Mouse (Mus musculus): ENCODE results near the gene Cntnap2.
"Not testable (repeated sequence)": the region's sequence is repeated elsewhere in the genome, so short reads cannot be mapped to it uniquely, and the experiment has no call there.

Cntnap2 gene

GRCm38 (mm10) chr6:46197298-46197697 is 1138.1 kb downstream of the Cntnap2 start:
- ATAC-seq (ENCODE audit: insufficient number of reproducible peaks, low FRiP score, low TSS enrichment): no peak

- ATAC-seq (ENCODE audit: insufficient number of reproducible peaks, low FRiP score, low TSS enrichment): no peak
Observed at GRCm38 (mm10) chr6:46201828-46202227, 1142.7 kb downstream of the Cntnap2 start.

DNA sequence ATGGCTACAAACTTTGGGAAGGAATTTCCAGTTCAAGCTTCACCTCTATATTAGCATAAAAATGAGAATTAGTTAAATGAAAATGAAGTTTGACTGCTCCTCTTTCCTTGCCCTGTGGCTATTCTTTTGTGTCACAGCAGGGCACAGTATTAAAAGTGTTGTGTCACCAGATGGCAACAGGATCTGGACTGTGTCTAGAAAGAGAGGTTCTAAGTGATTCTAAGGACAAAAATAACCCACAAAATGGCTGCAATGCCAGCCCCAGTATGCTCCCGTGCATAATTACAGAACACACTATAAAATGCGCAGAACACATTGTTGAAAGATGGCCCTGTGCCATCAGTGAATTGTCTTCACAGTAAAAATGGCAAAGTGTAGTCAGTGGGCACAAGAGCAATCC is 1146.4 kb downstream of the Cntnap2 start:
- peak; percentile 90 for ATAC-seq (ENCODE audit: insufficient number of reproducible peaks, low FRiP score, low TSS enrichment)

DNA sequence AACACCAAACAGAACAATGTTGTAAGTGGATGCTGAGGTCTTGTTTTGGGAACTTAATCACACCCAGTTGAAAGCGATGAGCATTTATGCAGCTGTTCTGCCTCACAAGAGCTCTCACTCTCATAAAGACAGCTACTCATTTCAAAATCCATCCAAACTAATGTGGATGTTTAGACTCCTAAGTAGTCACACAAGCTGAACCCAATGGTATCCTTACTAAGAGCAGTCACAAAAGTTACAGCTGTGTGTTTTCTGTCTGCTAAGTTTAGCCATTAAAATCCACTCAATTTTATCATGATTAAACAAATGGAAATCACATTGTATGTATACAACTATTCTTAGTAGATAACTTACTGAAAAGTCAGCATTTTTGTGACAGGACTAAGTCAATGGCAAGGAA is 1173.7 kb downstream of the Cntnap2 start:
- ATAC-seq (ENCODE audit: insufficient number of reproducible peaks, low FRiP score, low TSS enrichment): no peak

GRCm38 (mm10) chr6:46240349-46240748 is 1181.2 kb downstream of the Cntnap2 start:
- no peak for ATAC-seq (ENCODE audit: insufficient number of reproducible peaks, low FRiP score, low TSS enrichment)

DNA sequence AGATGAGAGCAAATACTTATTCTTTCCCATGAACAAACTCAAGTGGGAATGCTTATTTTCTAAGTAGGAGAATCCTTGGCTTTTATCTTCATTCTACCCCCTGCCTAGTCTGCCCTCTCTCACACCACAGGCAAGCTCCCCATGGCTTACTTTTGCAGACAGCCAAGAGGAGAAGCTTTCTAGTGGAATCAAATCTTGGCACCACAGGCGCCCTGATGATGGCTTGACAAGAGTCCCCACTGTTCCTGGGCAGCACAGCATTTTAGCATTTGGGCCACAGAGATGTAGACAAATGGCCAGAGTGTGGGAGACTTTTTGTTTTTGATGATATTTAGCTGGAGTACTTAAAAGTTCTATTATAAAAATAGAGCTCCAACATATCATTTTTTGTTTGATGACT is 1204.0 kb downstream of the Cntnap2 start:
- peak; percentile 93 for ATAC-seq (ENCODE audit: insufficient number of reproducible peaks, low FRiP score, low TSS enrichment)

DNA sequence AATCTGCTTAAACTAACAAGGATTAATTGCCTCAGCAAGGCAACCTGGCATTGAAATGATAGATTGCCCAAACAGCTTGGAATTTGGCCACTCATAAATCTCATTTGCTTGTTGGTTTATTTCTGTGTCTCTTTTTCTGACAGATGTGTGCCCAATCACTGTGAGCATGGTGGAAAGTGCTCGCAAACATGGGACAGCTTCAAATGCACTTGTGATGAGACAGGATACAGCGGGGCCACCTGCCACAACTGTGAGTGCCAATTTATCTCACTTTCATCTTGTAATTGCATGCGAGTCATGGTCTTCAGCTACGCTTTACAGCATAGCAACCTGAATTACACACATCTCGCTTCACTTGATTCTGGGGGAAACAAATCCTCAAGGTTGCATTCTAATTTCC is 1287.8 kb downstream of the Cntnap2 start:
- ATAC-seq (ENCODE audit: insufficient number of reproducible peaks, low FRiP score, low TSS enrichment): no peak

DNA sequence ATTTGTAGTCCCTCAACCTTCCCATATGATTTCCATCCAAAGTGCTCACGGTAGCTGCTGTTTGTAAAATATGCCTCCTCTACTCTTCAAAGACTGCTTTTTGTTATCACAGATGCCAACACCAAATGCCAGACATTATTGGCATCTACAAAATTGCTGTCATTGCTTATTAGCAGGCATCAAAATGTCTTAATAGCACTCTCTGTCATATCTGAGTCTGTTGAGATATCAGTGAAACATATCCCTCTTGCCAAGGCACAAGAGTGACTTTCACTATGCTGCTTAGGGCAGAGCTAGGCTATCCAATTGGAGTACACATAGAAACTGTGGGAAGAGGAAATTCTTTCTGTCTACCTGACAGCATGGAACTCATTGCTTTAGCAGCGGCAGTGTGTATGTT is 1301.9 kb downstream of the Cntnap2 start:
- no peak for ATAC-seq (ENCODE audit: insufficient number of reproducible peaks, low FRiP score, low TSS enrichment)

- no peak for ATAC-seq (ENCODE audit: insufficient number of reproducible peaks, low FRiP score, low TSS enrichment)
Observed at GRCm38 (mm10) chr6:46362156-46362555, 1303.0 kb downstream of the Cntnap2 start.

GRCm38 (mm10) chr6:46398725-46399589 is 1339.8 kb downstream of the Cntnap2 start:
- peak; percentile 98 for ATAC-seq (ENCODE audit: insufficient number of reproducible peaks, low FRiP score, low TSS enrichment)

GRCm38 (mm10) chr6:46414154-46414553 is 1355.0 kb downstream of the Cntnap2 start:
- ATAC-seq (ENCODE audit: insufficient number of reproducible peaks, low FRiP score, low TSS enrichment): no peak

GRCm38 (mm10) chr6:46414562-46414961 is 1355.4 kb downstream of the Cntnap2 start:
- no peak for ATAC-seq (ENCODE audit: insufficient number of reproducible peaks, low FRiP score, low TSS enrichment)

- ATAC-seq (ENCODE audit: insufficient number of reproducible peaks, low FRiP score, low TSS enrichment): no peak
Observed at GRCm38 (mm10) chr6:46419827-46420226, 1360.7 kb downstream of the Cntnap2 start.

GRCm38 (mm10) chr6:46420349-46420748 is 1361.2 kb downstream of the Cntnap2 start:
- no peak for ATAC-seq (ENCODE audit: insufficient number of reproducible peaks, low FRiP score, low TSS enrichment)

DNA sequence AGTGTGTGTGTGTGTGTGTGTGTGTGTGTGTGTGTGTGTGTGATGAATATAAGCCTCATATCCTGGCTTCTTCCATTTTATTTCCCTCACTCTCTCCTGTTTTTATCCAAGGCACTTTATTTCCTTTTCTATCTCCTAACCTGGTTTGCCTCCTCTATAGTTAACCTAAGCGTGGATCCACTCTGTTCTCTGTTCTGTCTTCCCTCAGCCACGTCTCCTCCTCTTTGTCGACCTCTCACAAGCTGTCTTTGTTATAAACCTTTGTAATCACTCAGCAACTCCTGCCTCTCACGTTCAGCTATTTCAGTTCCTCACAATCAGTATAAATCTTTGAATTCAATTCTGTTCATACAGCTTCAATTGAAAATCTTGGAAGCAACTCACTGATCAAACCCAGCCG is 1369.1 kb downstream of the Cntnap2 start:
- ATAC-seq (ENCODE audit: insufficient number of reproducible peaks, low FRiP score, low TSS enrichment): no peak

GRCm38 (mm10) chr6:46450917-46451638 is 1391.9 kb downstream of the Cntnap2 start:
- no peak for ATAC-seq (ENCODE audit: insufficient number of reproducible peaks, low FRiP score, low TSS enrichment)

DNA sequence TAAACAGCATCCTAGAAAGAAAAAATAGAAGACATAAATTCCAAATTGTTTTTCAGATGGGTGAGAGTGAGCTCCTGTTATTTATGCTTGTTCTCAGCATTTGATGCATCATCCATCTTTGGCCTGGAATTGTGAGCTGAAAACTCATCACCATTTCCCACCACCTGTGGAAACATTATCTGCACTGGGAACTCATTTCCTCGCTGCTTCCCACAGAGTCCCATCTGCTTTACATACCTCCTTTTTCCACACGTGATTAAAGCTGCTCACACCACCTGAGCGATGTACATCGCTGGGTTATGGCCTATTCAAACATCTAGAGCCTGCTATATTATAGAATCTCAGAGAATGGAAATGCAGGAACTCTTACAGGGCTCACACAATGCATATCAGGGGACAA is 1413.5 kb downstream of the Cntnap2 start:
- ATAC-seq (ENCODE audit: insufficient number of reproducible peaks, low FRiP score, low TSS enrichment): peak; percentile 66; the same call in 1 of the 2 replicates

- no peak for ATAC-seq (ENCODE audit: insufficient number of reproducible peaks, low FRiP score, low TSS enrichment)
Observed at GRCm38 (mm10) chr6:46484392-46484791, 1425.2 kb downstream of the Cntnap2 start.

DNA sequence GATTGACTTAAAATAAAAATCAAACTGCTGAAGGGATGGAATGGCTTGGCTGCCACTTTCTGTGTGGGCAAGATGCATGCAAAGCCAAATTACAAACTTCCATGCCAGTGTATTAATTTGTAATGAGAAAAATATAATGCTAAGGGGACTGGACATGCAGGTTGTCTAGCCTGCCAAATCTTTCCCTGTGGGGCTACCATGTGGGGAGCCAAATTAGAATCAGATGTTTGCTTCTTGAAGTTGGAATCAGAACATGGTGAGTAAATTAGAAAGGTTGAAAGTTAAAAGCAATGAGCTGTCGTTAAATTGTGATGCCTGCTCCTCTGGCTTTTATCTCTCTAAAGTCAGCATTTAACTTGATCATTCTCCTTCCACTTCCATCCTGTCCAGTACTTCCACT is 1443.6 kb downstream of the Cntnap2 start:
- ATAC-seq (ENCODE audit: insufficient number of reproducible peaks, low FRiP score, low TSS enrichment): no peak

- no peak for ATAC-seq (ENCODE audit: insufficient number of reproducible peaks, low FRiP score, low TSS enrichment)
Observed at GRCm38 (mm10) chr6:46512841-46513240, 1453.7 kb downstream of the Cntnap2 start.

DNA sequence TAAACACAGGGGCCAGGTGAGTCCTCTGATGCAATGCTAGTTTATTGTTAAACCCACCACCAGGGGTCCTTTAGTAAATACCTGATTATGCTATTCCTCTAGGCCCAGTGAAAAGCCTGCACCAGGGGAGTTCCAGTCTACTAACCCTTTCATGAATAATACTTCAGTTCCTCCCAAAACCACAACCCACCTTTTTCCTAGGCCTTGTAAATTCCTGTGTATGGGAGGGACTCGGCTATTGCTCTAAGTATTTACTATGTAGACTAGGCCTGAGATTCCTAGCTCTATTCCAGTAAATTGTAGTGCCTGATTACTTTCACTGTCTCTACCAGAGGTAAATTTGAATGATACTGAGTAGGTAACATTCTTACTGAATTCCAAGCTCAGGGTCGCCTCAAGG is 1478.4 kb downstream of the Cntnap2 start:
- not testable (repeated sequence) for ATAC-seq (ENCODE audit: insufficient number of reproducible peaks, low FRiP score, low TSS enrichment)

GRCm38 (mm10) chr6:46563470-46563869 is 1504.3 kb downstream of the Cntnap2 start:
- ATAC-seq (ENCODE audit: insufficient number of reproducible peaks, low FRiP score, low TSS enrichment): no peak
